Mouse (Mus musculus) spleen, postnatal 36 days (tissue): ENCODE results near the gene Dok4.
"Not testable (repeated sequence)": the region's sequence is repeated elsewhere in the genome, so short reads cannot be mapped to it uniquely, and the experiment has no call there.

Experiments
- DNase-seq, 2 experiments: peaks; one replicate each; pipeline ENCODE4 v3.0.0; 2022; ENCODE audit warnings: low spot score in 2 of 2, mixed read lengths in 1 of 2

Gene Dok4

DNA sequence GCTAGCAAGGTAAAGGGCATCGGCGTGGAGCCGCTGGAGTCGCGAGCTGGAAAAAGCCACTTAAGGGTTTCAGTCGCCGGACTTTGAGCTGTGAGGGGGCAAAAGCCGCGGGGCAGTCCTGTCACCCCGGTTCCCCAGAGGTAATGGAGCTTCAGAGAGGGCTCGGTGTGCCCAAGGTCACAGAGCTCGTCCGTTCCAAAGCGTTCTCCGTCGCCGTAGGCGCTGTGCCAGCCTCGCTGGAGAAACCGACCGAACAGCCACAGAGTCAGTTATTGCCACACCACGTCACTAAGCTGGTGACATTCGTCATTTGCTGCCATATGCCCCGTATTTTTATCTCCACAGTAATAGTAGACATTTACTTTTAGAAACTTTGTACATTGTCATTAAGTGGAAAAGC is 37.5 kb downstream of the Dok4 start:
- peak in 1 of 2 experiments; percentile 62 for DNase-seq

DNA sequence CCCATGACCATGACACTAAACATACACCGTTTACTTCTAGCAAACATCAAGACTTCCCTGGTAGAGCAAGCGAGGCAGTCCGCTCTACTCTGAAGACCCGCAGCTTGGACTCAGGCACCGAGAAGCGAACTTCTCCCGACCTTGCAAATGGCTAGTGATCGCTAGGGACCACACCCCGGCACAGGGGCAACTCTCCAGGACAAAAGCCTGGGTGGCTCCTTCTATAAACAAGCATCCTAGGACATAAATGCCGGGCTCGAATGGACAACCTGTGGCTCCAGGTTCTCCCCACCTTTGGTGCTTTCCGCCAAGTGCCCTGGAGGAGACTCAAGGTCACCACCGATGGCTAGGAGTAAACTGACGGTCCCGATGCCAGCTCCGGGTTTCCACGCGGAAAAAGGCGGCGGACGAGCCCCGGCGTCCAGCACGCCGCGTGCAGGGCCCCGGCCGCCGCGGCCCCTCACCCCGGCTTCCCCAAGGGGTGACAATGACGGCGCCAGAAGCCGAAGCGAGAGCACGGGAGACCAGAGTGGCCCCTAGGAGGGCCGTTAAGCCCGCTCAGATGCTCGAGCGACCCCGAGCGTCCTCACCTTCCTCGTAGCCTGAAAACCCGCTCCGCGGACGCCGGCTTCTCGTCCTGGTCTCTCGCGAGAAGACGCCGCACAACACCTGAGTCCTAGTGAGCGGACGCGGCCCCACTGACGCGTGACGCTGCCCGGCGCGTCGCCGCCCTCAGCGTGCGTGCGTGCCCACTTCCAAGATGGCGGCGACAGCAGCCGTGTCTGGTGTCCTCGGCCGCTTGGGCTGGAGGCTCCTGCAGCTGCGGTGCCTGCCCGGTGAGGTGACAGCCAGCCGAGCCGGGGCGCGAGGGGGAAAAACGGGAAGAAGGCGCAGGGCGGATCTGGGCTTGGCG is 38.2 kb downstream of the Dok4 start, which contains the start of the genes Coq9 and Ciapin1:
TSS of gene Coq9 (plus strand) at position 660 of the 913 bp plus-strand sequence.
TSS of gene Ciapin1 (minus strand) at position 697 of the 913 bp plus-strand sequence.
- DNase-seq: peak; percentile 95 to 96

DNA sequence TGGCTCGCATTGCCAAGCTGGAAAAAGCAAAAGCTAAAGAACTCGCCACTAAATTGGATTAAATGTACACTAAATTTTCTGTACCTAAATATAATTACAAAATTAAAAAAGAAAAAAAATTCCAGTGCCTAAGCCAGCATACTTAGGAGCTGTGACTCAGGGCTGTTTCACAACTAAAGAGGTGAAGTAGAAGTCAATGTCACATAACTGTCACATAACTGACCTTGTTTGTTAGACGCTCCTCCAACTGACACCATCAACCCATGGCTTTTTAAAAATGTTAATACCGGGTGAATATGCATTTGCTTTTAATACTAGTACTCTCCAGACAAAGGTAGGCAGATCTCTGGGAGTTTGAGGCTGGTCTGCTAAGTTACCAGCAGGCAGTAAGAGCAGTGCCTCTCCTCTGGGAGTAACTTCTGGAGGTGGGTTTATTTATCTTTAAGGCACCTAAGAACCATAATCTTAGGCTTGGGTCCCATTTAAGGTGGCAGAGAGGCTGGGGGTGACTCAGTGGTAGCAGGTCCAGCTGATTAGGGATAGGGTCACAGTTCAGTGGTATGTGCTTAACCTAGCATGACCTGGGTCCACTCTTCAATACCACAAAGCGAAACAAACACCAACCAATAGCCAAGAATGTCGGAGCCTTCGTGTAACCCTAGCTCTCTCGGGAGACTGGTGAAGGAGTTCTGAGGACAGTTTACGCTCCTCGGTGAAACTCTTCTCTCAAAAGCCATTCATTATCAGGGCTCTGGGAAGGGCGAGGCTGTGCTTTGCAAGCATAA is 39.5 kb downstream of the Dok4 start:
- DNase-seq: no peak

DNA sequence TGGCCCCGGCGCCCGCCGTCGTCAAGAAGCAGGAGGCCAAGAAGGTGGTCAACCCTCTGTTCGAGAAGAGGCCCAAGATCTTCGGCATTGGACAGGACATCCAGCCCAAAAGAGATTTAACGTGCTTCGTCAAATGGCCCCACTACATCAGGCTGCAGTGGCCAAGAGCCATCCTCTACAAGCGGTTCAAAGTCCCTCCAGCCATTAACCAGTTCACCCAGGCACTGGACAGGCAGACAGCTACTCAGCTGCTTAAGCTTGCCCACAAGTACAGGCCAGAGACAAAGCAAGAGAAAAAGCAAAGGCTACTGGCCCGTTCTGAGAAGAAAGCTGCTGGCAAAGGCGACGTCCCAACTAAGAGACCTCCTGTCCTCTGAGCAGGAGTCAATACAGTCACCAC is 40.4 kb downstream of the Dok4 start:
- DNase-seq: not testable (repeated sequence)

DNA sequence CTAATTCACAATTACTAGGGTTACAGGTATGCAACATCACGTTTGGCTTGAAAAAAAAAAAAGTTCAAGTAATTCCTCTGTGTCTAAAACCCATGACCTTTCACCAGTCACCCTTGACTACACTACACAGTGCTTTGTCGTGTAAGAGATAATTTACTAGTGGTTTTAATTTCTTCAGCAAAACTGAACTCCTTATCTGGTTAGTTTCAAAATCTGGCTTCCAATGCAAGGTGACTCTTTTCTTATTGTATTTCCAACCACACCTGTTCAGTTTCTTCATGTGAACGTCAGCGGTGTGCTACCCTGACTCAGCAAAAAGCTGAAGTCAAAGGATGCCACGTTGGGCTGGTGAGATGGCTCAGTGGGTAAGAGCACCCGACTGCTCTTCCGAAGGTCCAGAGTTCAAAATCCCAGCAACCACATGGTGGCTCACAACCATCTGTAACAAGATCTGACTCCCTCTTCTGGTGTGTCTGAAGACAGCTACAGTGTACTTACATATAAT is 42.2 kb downstream of the Dok4 start:
- not testable (repeated sequence) for DNase-seq

DNA sequence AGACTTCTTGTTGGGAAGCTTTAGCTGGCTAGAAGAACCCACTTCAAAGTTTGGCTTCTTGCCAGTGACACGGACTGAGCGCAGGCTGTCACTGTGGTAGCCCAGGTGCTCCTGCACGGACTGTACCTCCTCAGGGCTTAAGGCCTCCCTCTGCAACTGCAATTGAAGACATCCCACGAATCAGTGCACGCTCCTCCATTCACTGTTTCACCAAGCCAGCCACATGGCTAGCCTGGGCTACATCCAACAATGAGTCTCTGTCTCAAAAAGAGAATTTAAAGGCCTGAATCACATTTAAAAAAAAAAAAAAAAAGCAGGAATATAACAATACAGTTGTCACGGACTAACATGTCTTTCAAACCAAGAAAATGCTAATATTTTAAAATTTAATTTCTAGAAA is 47.8 kb downstream of the Dok4 start:
- DNase-seq: no peak

DNA sequence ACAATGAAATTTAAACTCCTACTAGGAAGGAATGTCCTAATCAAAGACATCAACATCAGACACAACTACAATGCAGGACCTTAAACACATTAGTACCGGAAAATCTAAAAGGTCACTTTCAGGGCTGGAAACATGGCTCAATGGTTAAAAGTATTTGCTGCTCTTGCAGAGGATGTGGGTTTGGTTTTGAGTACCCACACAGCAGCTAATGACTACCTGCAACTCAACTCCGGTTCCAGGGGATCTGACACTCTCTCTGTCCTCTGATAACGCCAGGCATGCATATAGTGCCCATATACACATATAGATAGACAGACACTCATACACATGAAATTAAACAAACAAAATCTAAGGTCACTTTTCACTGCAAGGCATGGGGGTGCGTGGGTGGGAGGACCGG is 49.9 kb downstream of the Dok4 start:
- DNase-seq: no peak

DNA sequence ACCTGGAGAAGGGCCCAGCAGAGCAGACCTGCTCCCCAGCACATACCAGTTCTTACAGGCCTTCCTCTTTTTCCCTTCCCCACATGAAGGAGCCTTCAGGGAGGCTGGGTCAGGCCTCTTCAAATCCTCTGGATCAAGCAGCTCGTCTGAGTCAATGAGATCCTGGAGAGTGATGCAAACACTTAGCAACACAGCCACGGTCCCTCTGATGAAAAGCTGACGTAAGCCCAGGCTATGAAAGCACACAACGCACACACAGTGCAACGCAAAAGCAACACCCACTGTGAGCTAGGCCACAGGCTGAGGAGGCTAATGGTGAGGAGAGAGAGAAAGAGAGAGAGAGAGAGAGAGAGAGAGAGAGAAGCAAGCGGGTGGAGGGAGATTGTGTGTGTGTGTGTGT is 51.0 kb downstream of the Dok4 start:
- DNase-seq: no peak

DNA sequence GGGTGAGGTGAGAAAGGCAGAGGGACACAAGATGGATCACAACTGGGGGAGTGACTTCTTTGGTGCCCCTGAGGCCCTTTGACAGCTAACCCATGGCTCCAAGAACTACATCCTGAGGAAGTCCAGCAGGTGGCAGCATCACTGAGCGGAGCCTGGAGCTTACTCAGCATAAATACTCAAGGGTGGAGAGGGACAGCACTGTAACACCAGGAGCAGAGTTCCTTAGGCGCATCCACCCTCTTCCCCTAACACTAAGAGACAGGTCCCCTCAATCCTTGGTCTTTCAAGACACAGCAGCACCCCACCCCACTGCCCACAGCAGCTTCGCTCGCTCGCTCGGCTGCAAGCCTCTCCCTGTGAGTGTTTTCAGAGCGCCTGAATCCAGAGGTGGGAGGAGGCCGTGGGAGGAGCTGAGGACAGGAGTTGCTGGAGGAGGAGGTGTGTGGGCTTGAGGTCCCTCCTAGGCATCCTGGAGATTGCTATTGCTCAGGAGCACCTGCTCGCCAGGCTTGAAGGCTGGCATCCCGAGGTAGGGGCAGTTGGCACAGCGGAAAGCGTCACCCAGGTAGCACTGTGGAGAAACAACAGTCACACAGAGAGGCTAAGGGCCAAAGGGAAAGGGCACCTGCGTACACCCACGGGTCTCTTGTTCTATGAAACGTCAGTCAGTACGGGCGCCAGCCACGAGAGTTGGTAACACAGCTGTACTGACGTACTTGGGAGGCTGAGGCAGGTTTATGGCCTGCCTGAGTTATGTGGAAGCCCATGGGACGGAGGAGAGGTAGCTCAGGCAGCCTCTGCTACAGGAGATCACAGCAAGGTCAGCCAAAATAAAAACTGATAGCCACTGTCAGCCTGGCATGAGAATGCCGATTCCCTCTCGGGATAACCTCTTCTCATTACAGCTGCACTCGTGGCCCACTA is 53.2 kb downstream of the Dok4 start:
- DNase-seq: peak; percentile 36 to 52

DNA sequence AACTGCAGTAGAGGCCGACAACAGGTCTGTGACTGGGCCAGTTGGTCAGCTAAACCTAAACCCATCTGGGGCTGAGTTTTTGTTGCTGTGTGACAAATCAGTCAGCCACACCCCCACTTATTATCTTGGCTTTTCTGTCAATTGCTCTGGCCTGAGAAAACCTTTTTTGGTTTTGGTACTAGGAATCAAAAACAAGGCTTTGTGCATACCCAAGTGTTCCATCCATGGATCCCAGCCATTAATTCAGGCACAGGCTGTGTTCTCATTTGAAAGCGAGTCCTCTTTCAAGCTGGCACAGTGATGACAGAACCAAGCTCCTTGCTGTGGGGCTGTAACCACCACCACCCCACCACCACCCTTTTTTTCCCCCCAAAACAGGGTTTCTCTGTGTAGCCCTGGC is 54.7 kb downstream of the Dok4 start:
- DNase-seq: no peak

DNA sequence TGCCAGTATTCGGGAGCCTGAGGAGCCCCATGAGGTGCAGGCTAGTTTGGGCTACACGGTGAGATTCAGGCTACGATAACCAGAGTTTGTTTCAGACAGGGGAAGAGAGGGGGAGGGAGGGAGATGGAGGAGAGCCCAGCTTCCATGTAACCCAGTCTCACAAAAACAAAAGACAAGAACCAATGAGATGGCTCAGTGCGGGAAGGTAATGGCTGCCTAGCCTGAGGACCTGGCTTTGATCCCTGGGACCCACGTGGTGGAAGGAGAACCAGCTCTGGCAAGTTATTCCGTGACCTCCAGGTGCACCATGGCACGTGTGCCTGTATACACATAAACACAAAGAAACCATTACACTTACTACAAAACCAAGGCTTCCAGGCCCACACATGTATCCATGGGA is 55.6 kb downstream of the Dok4 start:
- DNase-seq: no peak

DNA sequence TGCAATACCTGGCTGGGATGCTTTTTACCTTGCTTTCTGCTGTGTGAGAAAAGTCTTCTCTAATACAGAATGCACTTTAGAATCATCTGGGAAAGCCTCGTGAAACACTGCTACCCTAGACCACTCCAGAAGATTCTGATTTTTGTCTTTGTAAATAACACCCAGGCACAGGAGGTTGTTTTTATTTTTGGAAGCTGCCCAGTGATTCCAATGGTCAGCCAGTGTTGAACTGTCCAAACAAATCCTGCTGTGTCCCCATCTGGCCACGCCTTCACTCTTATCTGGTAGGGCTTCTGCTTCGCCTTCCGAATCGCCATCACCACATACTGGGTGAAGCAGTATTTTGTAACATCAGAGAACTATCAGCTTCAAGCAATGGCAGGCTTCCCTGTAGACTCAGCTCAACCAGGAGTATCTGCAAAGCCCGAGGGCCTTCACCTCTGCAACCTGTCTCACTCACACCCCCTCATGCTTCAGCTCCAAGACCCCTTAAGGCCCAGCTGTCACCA is 56.4 kb downstream of the Dok4 start:
- no peak for DNase-seq

DNA sequence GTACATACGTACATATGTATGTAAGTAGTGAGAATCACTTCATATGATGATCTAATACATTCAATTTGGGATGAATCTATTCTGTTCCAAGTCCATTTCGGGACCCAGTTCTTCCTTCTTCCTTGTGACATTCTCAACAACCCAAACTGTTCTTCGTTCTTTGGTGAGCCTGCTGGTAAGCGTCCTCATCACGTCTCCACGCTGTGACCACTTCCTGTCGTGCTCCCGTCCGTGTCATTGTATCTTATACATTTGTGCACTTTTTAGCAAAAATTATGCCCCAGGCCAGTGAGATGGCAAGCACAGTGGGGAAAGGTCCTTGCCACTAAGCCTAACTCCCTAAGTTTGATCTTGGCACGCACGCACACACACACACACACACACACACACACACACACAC is 58.2 kb downstream of the Dok4 start:
- DNase-seq: no peak

DNA sequence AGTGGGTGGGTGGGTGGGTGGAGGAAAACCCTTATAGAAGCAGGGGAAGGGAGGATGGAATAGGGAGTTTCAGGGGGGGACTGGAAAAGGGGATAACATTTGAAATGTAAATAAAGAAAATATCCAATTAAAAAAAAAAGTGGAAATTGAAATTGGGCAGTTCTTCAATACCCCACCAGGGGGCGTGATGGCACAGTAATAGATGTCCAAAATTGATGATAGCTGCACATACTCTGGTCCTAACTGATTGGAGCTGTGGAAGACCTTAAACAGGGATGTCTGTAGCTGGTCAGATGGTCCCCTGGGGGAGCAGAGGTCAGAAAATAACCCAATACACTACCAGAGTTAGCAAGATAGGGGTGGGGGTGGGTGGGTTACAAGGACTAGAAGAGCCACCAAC is 61.6 kb downstream of the Dok4 start:
- peak in 1 of 2 experiments; percentile 29 for DNase-seq
